Mouse (Mus musculus) spleen, postnatal 14 days (tissue): ENCODE measurements around the gene Fig4.

Experiments
- DNase-seq, 2 experiments: peaks; one replicate each; pipeline ENCODE4 v3.0.0; 2021 to 2022; ENCODE audit warnings: low spot score in 2 of 2

Gene Fig4

GRCm38 (mm10) chr10:41214083-41214482 is 89.0 kb downstream of the Fig4 start:
- no peak for DNase-seq

- no peak for DNase-seq
Observed at GRCm38 (mm10) chr10:41209538-41209937, 93.5 kb downstream of the Fig4 start.

GRCm38 (mm10) chr10:41208860-41209377 is 94.1 kb downstream of the Fig4 start:
- no peak for DNase-seq

GRCm38 (mm10) chr10:41205647-41206046 is 97.4 kb downstream of the Fig4 start:
- no peak for DNase-seq

GRCm38 (mm10) chr10:41204637-41205315 is 98.3 kb downstream of the Fig4 start:
- DNase-seq = peak; percentile 64 to 79

- DNase-seq = no peak
Observed at GRCm38 (mm10) chr10:41204191-41204590, 98.9 kb downstream of the Fig4 start.

- DNase-seq = no peak
Observed at GRCm38 (mm10) chr10:41198719-41199118, 104.3 kb downstream of the Fig4 start.

- no peak for DNase-seq
Observed at GRCm38 (mm10) chr10:41197788-41198187, 105.3 kb downstream of the Fig4 start.

- no peak for DNase-seq
Observed at GRCm38 (mm10) chr10:41196295-41196694, 106.8 kb downstream of the Fig4 start.

- DNase-seq = no peak
Observed at GRCm38 (mm10) chr10:41189392-41189791, 113.7 kb downstream of the Fig4 start.

- DNase-seq = no peak
Observed at GRCm38 (mm10) chr10:41183975-41184374, 119.1 kb downstream of the Fig4 start.

GRCm38 (mm10) chr10:41182644-41183043 is 120.4 kb downstream of the Fig4 start:
- DNase-seq = no peak

- DNase-seq = no peak
Observed at GRCm38 (mm10) chr10:41166141-41166540, 136.9 kb downstream of the Fig4 start.

GRCm38 (mm10) chr10:41163108-41163507 is 140.0 kb downstream of the Fig4 start:
- DNase-seq = no peak

GRCm38 (mm10) chr10:41157296-41157695 is 145.8 kb downstream of the Fig4 start:
- no peak for DNase-seq

- no peak for DNase-seq
Observed at GRCm38 (mm10) chr10:41156693-41157092, 146.4 kb downstream of the Fig4 start.

- DNase-seq = no peak
Observed at GRCm38 (mm10) chr10:41153229-41153750, 149.8 kb downstream of the Fig4 start.

GRCm38 (mm10) chr10:41151901-41152300 is 151.2 kb downstream of the Fig4 start:
- no peak for DNase-seq

- no peak for DNase-seq
Observed at GRCm38 (mm10) chr10:41151441-41151840, 151.6 kb downstream of the Fig4 start.

GRCm38 (mm10) chr10:41151021-41151420 is 152.0 kb downstream of the Fig4 start:
- DNase-seq = no peak

- DNase-seq = no peak
Observed at GRCm38 (mm10) chr10:41150496-41150895, 152.6 kb downstream of the Fig4 start.

- no peak for DNase-seq
Observed at GRCm38 (mm10) chr10:41149307-41149706, 153.8 kb downstream of the Fig4 start.

GRCm38 (mm10) chr10:41146141-41146540 is 156.9 kb downstream of the Fig4 start:
- no peak for DNase-seq
